Mouse (Mus musculus): ENCODE data around the gene Gm17581.

The Gm17581 gene

GRCm38 (mm10) chr2:155691336-155691722 lies 44.3 kb downstream of the Gm17581 start:
- DNase-seq (ENCODE audit: low spot score): no peak

GRCm38 (mm10) chr2:155689211-155689610 lies 46.5 kb downstream of the Gm17581 start:
- no peak for DNase-seq (ENCODE audit: low spot score)

- no peak for DNase-seq (ENCODE audit: low spot score)
Measured at GRCm38 (mm10) chr2:155687746-155688145, 47.9 kb downstream of the Gm17581 start.

- no peak for DNase-seq (ENCODE audit: low spot score)
Measured at GRCm38 (mm10) chr2:155686572-155686971, 49.1 kb downstream of the Gm17581 start.

Measured in urinary bladder, postnatal 10 days (tissue).